Mouse (Mus musculus) right cerebral cortex, adult 18-20 months (tissue): ENCODE measurements around the gene Agrn.

ENCODE experiments used
- DNase-seq: peaks from one replicate; pipeline ENCODE4 v3.0.0; 2022; ENCODE audit warnings: mixed read lengths

Agrn gene

GRCm38 (mm10) chr4:156136285-156137100, 60.8 kb downstream of the Agrn start:
- DNase-seq: no peak

GRCm38 (mm10) chr4:156135801-156136200, 61.5 kb downstream of the Agrn start:
- no peak for DNase-seq

GRCm38 (mm10) chr4:156135112-156135511, 62.2 kb downstream of the Agrn start:
- DNase-seq: no peak

- DNase-seq: no peak
These were observed 63.2 kb downstream of the Agrn start for GRCm38 (mm10) chr4:156133943-156134605.

- DNase-seq: no peak
These were observed 64.0 kb downstream of the Agrn start for GRCm38 (mm10) chr4:156133334-156133733.

- no peak for DNase-seq
These were observed 66.3 kb downstream of the Agrn start for GRCm38 (mm10) chr4:156130940-156131339.

GRCm38 (mm10) chr4:156130436-156130835, 66.9 kb downstream of the Agrn start, which contains the start of gene Rnf223:
Rnf223 (plus strand) TSS chr4:156130513.
- no peak for DNase-seq

- DNase-seq: no peak
These were observed 68.5 kb downstream of the Agrn start for GRCm38 (mm10) chr4:156128746-156129145.

- no peak for DNase-seq
These were observed 70.4 kb downstream of the Agrn start for GRCm38 (mm10) chr4:156126841-156127240.

- no peak for DNase-seq
These were observed 71.9 kb downstream of the Agrn start for GRCm38 (mm10) chr4:156125393-156125792.

GRCm38 (mm10) chr4:156124077-156124476, 73.2 kb downstream of the Agrn start:
- no peak for DNase-seq
